Mouse (Mus musculus): ENCODE measurements around the gene Macrod2. TPM values are rescaled to one million over a fixed set of nuclear protein-coding genes. Genes with fewer than 3 reads are reported as not detected.

The Macrod2 gene
- total and polyA plus RNA-seq, 2 experiments, result 2.0 to 3.3 TPM

GRCm38 (mm10) chr2:141954795-141955194 lies 1559.7 kb downstream of the Macrod2 start:
- Histone ChIP-seq H3K9ac (ENCODE audit: low read depth, low read length) (no peak overlapping the region), H3K36me3 (ENCODE audit: control insufficient read depth, insufficient read depth, low read length) (no peaks in the 10 kb centered on the region), H3K27me3 (ENCODE audit: control insufficient read depth, insufficient read depth, low read length) (no peaks in the 10 kb centered on the region), H3K27ac (replicated peaks; ENCODE audit: insufficient read depth, low read depth, low read length) (no peak overlapping the region), H3K4me1 (ENCODE audit: control insufficient read depth, insufficient read depth, low read length) (no peaks in the 10 kb centered on the region), H3K4me3 (ENCODE audit: insufficient read depth, low read depth, low read length) (no peak overlapping the region), H3K79me2 (ENCODE audit: control insufficient read depth, insufficient read depth, low read length) (no peaks in the 10 kb centered on the region)
- TF ChIP-seq POLR2A (IDR thresholded peaks at IDR 0.05; ENCODE audit: extremely low read depth, insufficient read depth, low read length) (no peak), CTCF (IDR thresholded peaks at IDR 0.05; ENCODE audit: low read depth, low read length) (no peak)
- 67% methylated on average over 1 of the region's 1 CpGs for WGBS
- DNase-seq (ENCODE audit: extremely low read depth, low read depth, low spot score), result no peak

- H3K9ac ChIP-seq (ENCODE audit: low read depth, low read length), result no peak overlapping the region
- WGBS, result 55% methylated on average over 3 of the region's 3 CpGs
- TF ChIP-seq CTCF (IDR thresholded peaks at IDR 0.05; ENCODE audit: low read depth, low read length), result no peak
- TF ChIP-seq POLR2A (IDR thresholded peaks at IDR 0.05; ENCODE audit: extremely low read depth, insufficient read depth, low read length), result no peak
- no peaks in the 10 kb centered on the region for H3K27me3 ChIP-seq (ENCODE audit: control insufficient read depth, insufficient read depth, low read length)
- no peak for DNase-seq (ENCODE audit: extremely low read depth, low read depth, low spot score)
- H3K4me3 ChIP-seq (ENCODE audit: insufficient read depth, low read depth, low read length), result no peak overlapping the region
- no peak overlapping the region for H3K27ac ChIP-seq (replicated peaks; ENCODE audit: insufficient read depth, low read depth, low read length)
- H3K79me2 ChIP-seq (ENCODE audit: control insufficient read depth, insufficient read depth, low read length), result no peaks in the 10 kb centered on the region
- H3K36me3 ChIP-seq (ENCODE audit: control insufficient read depth, insufficient read depth, low read length), result no peaks in the 10 kb centered on the region
- no peaks in the 10 kb centered on the region for H3K4me1 ChIP-seq (ENCODE audit: control insufficient read depth, insufficient read depth, low read length)
Observed at GRCm38 (mm10) chr2:141955197-141955596, 1560.1 kb downstream of the Macrod2 start.

DNA sequence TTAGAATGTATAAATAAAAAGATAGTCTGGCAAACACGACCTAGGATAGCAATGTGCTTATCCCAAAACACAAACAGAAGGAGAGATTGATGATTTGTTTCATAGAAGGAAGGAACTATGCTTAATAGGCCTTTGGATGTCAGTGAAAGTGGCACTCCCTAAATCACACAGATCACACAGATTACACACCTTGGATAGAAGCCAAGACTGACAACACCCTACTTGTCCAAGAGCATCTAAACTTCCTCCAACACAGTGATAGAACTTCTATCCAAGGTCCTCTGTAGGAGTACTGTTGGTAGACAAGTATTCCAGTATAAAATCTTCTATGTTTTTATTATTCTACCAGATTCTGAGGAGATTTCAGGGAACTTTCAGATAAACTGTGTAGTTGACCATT lies 1567.8 kb downstream of the Macrod2 start:
- Histone ChIP-seq H3K4me1 (ENCODE audit: control insufficient read depth, insufficient read depth, low read length) (no peaks in the 10 kb centered on the region), H3K9ac (ENCODE audit: low read depth, low read length) (no peak overlapping the region), H3K79me2 (ENCODE audit: control insufficient read depth, insufficient read depth, low read length) (no peaks in the 10 kb centered on the region), H3K36me3 (ENCODE audit: control insufficient read depth, insufficient read depth, low read length) (no peaks in the 10 kb centered on the region), H3K27ac (replicated peaks; ENCODE audit: insufficient read depth, low read depth, low read length) (no peak overlapping the region), H3K27me3 (ENCODE audit: control insufficient read depth, insufficient read depth, low read length) (no peaks in the 10 kb centered on the region), H3K4me3 (ENCODE audit: insufficient read depth, low read depth, low read length) (no peak overlapping the region)
- TF ChIP-seq POLR2A (IDR thresholded peaks at IDR 0.05; ENCODE audit: extremely low read depth, insufficient read depth, low read length) (no peak), CTCF (IDR thresholded peaks at IDR 0.05; ENCODE audit: low read depth, low read length) (no peak)
- WGBS, result 41% methylated on average over 1 of the region's 1 CpGs
- no peak for DNase-seq (ENCODE audit: extremely low read depth, low read depth, low spot score)

DNA sequence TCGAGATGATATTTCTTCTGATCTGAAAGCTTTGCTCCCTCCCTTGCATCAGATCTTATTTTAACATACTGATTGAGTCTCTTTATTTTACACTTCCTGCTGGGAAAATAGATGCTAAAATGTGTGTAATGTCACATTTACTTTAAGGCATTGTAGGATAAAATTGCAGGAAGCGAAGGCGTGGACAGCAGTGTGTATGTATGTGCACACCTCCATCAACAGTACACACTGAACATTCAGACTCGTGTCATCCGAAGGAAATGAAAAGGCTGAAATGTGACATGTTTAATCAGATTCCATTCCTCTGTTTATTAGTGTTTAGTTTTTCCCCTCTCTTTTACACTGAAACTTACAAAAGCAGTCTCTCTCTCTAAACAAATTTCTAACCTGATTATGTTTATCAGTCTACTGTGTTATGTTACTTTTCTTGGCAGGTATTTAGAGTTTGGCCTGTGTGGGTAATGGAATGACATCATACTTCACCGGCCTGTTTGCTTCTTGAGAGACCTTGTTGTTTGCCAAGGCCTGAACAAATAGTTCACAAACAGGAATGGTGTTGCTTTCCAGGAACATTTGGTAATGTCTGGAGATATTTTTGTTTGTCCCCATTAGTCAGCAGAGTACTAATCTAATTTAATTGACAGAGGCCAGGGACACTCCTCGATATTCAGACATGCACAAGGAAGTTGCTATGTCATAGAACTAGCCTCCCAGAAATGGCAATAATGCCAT lies 1588.7 kb downstream of the Macrod2 start:
- Histone ChIP-seq H3K27ac (replicated peaks; ENCODE audit: insufficient read depth, low read depth, low read length) (no peak overlapping the region), H3K27me3 (ENCODE audit: control insufficient read depth, insufficient read depth, low read length) (no peaks in the 10 kb centered on the region), H3K79me2 (ENCODE audit: control insufficient read depth, insufficient read depth, low read length) (no peaks in the 10 kb centered on the region), H3K36me3 (ENCODE audit: control insufficient read depth, insufficient read depth, low read length) (no peaks in the 10 kb centered on the region), H3K4me1 (ENCODE audit: control insufficient read depth, insufficient read depth, low read length) (peaks cover 2% of the 10 kb centered on the region; the same call in 1 of the 2 replicates), H3K9ac (ENCODE audit: low read depth, low read length) (no peak overlapping the region), H3K4me3 (ENCODE audit: insufficient read depth, low read depth, low read length) (no peak overlapping the region)
- DNase-seq (ENCODE audit: extremely low read depth, low read depth, low spot score), result peak; percentile 78
- TF ChIP-seq CTCF (IDR thresholded peaks at IDR 0.05; ENCODE audit: low read depth, low read length) (no peak), POLR2A (IDR thresholded peaks at IDR 0.05; ENCODE audit: extremely low read depth, insufficient read depth, low read length) (no peak)
- 58% methylated on average over 7 of the region's 7 CpGs for WGBS

DNA sequence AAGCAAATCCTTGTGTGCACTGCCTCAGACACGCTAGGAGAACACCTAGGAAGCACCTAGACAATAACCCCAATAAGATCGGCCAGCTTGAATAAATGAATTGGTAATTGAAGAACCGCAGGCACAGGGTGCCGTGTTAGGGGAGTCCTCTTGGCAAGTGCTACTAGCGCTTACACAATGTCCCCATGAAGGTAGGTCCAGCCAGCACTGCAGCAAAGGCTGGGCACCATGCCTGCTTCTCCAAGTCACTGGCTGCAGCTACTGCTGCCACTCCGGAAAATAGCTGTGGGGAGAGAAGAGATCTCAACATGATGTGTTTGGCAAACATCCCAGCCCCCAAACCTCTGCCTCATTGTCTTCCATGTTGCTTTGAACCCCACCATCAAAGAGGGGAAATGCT lies 1603.8 kb downstream of the Macrod2 start:
- 56% methylated on average over 6 of the region's 6 CpGs for WGBS
- TF ChIP-seq POLR2A (IDR thresholded peaks at IDR 0.05; ENCODE audit: extremely low read depth, insufficient read depth, low read length), result no peak
- TF ChIP-seq CTCF (IDR thresholded peaks at IDR 0.05; ENCODE audit: low read depth, low read length), result no peak
- Histone ChIP-seq H3K27ac (replicated peaks; ENCODE audit: insufficient read depth, low read depth, low read length) (no peak overlapping the region), H3K79me2 (ENCODE audit: control insufficient read depth, insufficient read depth, low read length) (no peaks in the 10 kb centered on the region), H3K27me3 (ENCODE audit: control insufficient read depth, insufficient read depth, low read length) (no peaks in the 10 kb centered on the region), H3K36me3 (ENCODE audit: control insufficient read depth, insufficient read depth, low read length) (no peaks in the 10 kb centered on the region), H3K4me1 (ENCODE audit: control insufficient read depth, insufficient read depth, low read length) (peaks cover 4% of the 10 kb centered on the region; the same call in 1 of the 2 replicates), H3K4me3 (ENCODE audit: insufficient read depth, low read depth, low read length) (no peak overlapping the region), H3K9ac (ENCODE audit: low read depth, low read length) (no peak overlapping the region)
- DNase-seq (ENCODE audit: extremely low read depth, low read depth, low spot score), result peak; percentile 78

DNA sequence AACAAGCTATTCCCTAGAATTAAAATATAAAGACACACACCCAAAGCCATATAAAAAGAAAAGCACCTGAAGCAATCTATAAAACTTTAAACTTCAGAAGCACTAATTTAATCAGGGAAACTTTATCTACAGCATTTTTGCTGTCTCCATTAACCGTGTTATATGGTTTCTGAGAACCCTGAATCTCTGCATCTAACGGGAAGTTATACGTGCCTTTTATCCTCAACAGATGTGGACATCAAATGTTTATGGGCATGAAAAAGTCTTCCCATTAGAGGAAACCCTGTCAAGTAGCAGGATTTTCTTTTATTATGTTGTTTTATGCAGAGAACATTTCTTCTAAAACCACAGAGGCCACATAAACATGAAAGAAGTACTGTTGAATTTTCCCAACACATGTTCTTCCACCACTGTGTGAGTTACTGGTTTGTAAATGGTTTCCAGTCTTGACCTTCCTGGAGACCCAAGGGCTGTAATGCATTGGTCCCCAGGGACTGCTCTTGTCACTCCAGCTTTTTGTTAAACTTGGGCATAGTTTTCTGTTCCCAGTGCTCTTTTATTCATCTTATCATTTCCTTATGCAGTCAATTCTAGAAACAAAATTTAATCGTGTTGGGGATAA lies 1629.5 kb downstream of the Macrod2 start:
- no peaks in the 10 kb centered on the region for H3K27me3 ChIP-seq (ENCODE audit: control insufficient read depth, insufficient read depth, low read length)
- no peaks in the 10 kb centered on the region for H3K36me3 ChIP-seq (ENCODE audit: control insufficient read depth, insufficient read depth, low read length)
- H3K4me3 ChIP-seq (ENCODE audit: insufficient read depth, low read depth, low read length), result no peak overlapping the region
- no peak overlapping the region for H3K27ac ChIP-seq (replicated peaks; ENCODE audit: insufficient read depth, low read depth, low read length)
- no peak for TF ChIP-seq CTCF (IDR thresholded peaks at IDR 0.05; ENCODE audit: low read depth, low read length)
- no peak for TF ChIP-seq POLR2A (IDR thresholded peaks at IDR 0.05; ENCODE audit: extremely low read depth, insufficient read depth, low read length)
- H3K4me1 ChIP-seq (ENCODE audit: control insufficient read depth, insufficient read depth, low read length), result no peaks in the 10 kb centered on the region
- no peaks in the 10 kb centered on the region for H3K79me2 ChIP-seq (ENCODE audit: control insufficient read depth, insufficient read depth, low read length)
- WGBS, result 79% methylated on average over 4 of the region's 4 CpGs
- H3K9ac ChIP-seq (ENCODE audit: low read depth, low read length), result no peak overlapping the region
- DNase-seq (ENCODE audit: extremely low read depth, low read depth, low spot score), result no peak
